Mouse (Mus musculus): Measurements from ENCODE around the gene Ankrd6. TPM values are rescaled to one million over a fixed set of nuclear protein-coding genes. Genes with fewer than 3 reads are reported as not detected.

Gene Ankrd6
- total RNA-seq, 2 experiments from 2014 or later, result 39.6 TPM

DNA sequence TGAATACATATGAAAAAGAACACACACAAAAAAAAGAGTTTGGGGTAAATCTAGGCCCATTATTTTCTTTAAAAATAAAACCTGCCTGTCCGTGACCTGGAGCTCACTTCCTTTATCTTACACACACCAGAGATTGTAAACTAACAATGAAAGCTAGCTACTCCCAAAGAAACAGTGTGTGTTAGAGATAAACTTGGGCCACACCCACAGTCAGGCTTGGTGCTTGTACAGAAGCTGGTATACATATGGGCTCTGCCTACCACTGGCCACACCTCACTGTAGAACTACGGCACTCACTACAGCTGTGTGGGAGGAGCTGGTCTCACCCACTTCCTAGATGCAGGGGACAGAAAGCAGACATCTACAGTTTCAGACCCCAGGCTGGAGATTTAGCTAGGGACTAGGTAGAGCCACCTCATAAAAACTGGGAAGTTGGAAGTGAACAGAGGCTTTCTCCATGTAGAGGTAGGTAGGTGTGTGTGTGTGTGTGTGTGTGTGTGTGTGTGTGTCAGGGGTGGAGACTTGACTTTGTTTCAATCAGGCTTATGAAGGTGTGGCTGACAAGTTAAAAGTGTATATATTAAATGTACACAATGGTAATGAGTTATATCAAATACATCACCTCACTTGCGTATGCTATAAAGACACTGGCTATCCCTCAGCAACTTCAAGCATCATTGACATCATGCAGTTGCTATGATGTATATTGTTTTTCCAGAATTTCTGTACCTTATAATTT, 41.2 kb downstream of the Ankrd6 start:
- DNase-seq (ENCODE audit: low spot score in 2 of 2), result no peak
- Histone ChIP-seq H3K4me3 (no peak overlapping the region), H3K27ac (no peak overlapping the region)
- no peak for TF ChIP-seq CTCF (conservative IDR thresholded peaks at IDR 0.05)

DNA sequence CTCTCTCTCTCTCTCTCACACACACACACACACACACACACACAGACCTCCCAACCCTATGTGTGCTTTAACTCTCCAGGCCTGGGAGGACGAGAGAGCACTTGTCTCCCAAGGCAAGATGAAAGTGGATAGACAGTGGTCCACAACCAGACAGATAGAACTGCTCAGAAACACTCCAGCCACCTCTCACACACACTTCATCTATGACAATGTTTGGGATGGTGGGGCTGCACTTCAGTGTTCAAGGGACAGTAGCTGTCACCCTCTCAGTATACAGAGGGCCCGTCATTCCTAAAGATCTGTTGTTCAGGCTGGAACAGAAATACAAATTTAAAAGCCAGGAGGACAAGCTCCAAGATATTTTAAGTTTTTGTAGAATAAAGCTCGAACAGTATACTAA, 43.0 kb downstream of the Ankrd6 start:
- no peak for DNase-seq (ENCODE audit: low spot score in 2 of 2)
- H3K4me3 ChIP-seq, result no peak overlapping the region
- no peak for TF ChIP-seq CTCF (conservative IDR thresholded peaks at IDR 0.05)
- no peak overlapping the region for H3K27ac ChIP-seq

DNA sequence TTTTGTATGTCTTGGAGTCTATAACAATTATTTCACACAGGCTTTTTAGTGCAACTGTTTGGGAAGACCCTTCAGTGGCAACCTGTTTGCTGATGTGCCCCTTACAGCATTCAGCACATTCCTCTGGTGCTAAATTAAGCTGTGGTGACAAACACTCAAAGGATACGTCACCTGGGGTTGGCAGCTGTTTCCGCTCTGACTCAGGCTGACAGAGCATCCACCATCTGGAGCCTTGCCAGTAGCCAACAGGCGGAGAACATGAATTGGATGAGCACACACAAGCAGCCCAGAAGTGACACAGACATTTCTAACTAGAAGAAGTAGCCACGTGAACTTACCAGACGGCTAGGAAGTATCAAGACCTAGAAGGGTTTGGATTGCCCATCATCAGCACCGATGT, 44.0 kb downstream of the Ankrd6 start:
- Histone ChIP-seq H3K27ac (no peak overlapping the region), H3K4me3 (no peak overlapping the region)
- TF ChIP-seq CTCF (conservative IDR thresholded peaks at IDR 0.05), result no peak
- peak; percentile 70 to 71 for DNase-seq (ENCODE audit: low spot score in 2 of 2)

DNA sequence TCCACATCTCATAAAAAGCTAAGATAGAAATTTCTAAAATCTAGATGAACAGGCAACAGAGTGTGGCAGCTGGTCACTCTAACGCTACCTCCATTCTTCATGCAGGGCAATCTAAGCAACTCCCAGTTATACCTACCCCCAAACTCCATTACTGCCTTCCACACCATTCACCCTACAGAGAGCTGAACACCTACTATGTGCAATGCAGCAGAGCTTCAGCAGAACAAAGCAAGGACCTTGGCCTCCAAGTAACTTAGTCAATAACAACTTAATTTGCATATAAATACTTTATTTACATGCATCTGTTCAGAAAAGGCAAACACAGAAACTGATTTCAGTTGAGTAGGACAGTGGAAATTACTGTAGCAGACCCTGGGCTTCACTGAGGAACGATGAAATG, 44.7 kb downstream of the Ankrd6 start:
- TF ChIP-seq CTCF (conservative IDR thresholded peaks at IDR 0.05), result no peak
- DNase-seq (ENCODE audit: low spot score in 2 of 2), result no peak
- Histone ChIP-seq H3K27ac (no peak overlapping the region), H3K4me3 (no peak overlapping the region)

DNA sequence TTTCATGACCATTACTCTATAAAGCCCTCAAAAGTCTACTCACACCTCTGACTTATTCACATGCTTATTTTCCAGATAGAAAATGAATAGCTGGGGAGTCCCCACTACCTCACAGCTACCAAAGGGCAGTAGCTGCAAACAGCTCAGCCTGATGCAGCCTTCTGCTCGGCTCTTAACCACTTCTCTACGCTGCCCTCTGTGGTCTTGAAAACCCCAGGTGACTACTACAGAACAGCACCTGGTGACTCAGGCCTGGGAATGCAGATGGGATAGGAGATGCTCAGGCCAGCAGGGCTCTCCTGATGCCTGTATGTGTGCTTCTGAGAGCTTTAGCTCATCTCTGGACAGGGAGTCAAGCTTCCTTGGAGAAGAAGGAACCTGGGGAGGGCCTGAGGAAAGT, 45.3 kb downstream of the Ankrd6 start:
- DNase-seq (ENCODE audit: low spot score in 2 of 2), result no peak
- Histone ChIP-seq H3K4me3 (no peak overlapping the region), H3K27ac (no peak overlapping the region)
- TF ChIP-seq CTCF (conservative IDR thresholded peaks at IDR 0.05), result no peak

DNA sequence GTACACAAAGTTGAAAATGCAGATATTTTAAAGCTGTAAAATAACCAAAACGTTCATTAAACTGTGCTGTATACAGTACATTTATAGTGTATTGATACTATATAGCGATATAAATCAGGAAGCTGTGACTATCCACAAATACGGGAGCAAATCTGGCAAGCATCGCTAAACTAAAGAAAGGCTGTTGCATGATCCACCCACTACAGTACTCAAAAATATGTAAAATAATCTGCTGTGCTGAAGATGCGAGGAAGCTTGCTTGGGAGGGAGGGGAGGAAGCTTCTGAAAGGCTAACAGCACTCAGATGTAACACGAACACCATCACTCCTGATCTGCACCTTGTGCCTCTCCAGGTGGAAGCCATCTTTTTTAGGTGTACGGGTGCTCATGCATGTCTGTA, 46.8 kb downstream of the Ankrd6 start:
- no peak for TF ChIP-seq CTCF (conservative IDR thresholded peaks at IDR 0.05)
- Histone ChIP-seq H3K4me3 (no peak overlapping the region), H3K27ac (peak overlapping the region; percentile 48; the same call in 1 of the 2 replicates)
- DNase-seq (ENCODE audit: low spot score in 2 of 2), result no peak

DNA sequence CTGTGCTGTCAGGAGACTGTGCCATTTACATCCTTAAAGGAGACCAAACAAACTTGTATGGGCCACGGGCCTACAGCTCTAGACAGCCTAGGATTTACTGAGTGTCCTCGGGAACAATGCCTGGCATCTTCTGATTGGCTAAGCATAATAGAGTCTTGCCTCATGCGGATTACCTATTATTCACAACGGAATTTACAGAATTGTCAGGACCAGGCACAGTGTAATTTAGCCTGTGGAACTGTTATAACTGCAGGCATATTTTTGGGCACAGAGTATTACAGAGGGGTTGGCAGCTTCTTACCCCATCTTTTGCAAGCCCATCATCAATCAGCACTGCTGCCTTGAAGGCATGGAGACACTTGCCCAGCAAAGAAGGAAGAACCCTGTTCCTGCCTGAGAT, 51.6 kb downstream of the Ankrd6 start:
- TF ChIP-seq CTCF (conservative IDR thresholded peaks at IDR 0.05), result no peak
- H3K27ac ChIP-seq, result no peak overlapping the region
- no peak overlapping the region for H3K4me3 ChIP-seq
- no peak for DNase-seq (ENCODE audit: low spot score in 2 of 2)

DNA sequence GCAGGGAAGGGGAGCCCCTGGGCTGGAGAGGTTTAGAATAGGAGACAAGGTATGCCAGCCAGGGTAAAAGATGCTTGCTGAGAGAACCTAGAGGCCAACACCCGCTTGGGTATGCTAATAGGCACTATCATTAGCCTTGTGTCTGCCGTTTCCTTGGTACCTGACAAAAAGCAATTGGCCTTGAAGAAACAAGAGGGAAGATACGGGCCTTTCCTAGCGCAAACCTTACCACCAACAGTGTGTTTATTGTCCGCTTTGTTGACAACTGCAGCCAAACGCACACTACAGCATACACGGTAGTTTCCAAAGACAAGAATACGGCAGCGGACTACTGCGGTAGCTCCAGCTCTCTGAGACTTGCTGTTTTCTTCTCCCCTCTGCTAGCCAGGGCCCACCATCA, 59.3 kb downstream of the Ankrd6 start:
- TF ChIP-seq CTCF (conservative IDR thresholded peaks at IDR 0.05), result no peak
- DNase-seq (ENCODE audit: low spot score in 2 of 2), result no peak
- peak overlapping the region; percentile 83 for H3K27ac ChIP-seq
- H3K4me3 ChIP-seq, result no peak overlapping the region

DNA sequence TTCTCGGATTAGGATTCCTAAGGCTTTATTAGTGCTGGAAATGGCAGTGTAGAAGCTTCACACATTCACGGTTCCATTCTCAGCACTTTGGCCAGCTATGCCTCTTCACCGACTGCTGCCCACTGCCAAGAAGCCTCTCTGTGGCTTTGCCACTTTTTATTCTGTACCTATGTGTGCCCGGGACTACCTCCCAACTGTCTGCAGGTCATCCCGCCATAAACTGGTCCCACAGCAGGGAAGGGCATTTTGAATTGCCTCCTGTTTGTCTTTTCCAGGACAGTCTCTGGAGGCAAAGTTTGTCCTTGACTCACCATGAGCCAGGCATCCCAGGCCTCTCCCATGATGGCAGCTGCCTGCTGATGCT, 59.9 kb downstream of the Ankrd6 start:
- DNase-seq (ENCODE audit: low spot score in 2 of 2), result no peak
- no peak overlapping the region for H3K4me3 ChIP-seq
- H3K27ac ChIP-seq, result peak overlapping the region; percentile 83
- no peak for TF ChIP-seq CTCF (conservative IDR thresholded peaks at IDR 0.05)

DNA sequence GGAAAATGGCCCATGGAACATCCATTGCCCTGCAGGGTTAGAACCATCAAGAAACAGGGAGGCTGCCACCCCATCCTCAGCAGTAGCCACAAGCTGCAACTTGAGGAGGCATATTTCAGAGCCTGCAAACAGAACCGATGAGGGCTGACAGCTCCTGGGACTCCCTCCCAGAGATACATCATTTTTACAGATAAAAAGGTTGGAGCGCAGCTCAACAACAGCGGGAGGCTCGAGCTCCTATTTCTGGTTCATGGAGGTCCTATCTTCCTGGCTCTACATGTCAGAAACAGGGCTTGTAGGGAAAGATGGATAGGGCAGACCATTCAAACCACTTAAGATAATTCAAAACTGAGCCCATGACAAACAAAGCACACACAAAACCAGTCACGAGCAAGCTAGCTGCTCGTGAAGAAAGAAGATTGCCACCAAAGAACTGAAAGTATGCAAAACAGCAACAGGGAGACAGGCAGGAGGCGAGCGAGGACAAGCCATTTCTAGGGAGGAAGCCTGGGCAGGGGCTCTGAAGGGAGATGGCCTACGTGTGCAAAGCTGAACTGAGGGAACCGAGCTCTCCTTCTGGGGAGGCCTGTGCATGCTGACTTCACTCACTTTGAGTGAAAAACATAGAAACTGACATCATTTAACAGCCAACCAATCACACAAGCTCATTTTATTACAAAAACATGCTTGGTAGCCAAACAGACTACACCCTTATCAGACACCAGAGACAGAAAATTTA, 60.5 kb downstream of the Ankrd6 start:
- no peak for DNase-seq (ENCODE audit: low spot score in 2 of 2)
- peak overlapping the region; percentile 83 for H3K27ac ChIP-seq

DNA sequence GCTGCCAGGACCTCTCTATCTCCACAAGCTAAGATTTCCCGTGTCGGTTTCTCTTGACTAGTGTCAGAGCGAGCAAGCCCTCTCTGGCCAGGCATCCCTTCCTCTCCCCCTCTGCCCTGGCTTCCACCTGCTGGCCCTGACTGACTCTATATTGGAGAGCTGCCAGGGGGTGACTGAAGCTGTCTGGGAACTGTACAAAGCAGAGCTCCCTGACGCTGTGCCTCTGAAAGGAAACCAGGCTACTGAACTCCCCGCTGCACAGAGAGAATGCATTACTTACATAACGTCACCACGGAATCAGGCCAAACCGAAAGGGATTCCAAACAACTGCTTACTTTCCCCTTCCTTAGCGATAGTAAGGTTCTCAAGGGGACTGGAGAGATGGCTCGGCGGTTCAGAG, 61.4 kb downstream of the Ankrd6 start:
- Histone ChIP-seq H3K4me3 (no peak overlapping the region; the same call in 1 of the 2 replicates), H3K27ac (peak overlapping the region; percentile 83)
- DNase-seq (ENCODE audit: low spot score in 2 of 2), result peak; percentile 32 to 44
- no peak for TF ChIP-seq CTCF (conservative IDR thresholded peaks at IDR 0.05)

More for the DNA sequence above, 60.5 kb downstream of the Ankrd6 start:
- H3K4me3 ChIP-seq, result no peak overlapping the region
- TF ChIP-seq CTCF (conservative IDR thresholded peaks at IDR 0.05), result no peak

DNA sequence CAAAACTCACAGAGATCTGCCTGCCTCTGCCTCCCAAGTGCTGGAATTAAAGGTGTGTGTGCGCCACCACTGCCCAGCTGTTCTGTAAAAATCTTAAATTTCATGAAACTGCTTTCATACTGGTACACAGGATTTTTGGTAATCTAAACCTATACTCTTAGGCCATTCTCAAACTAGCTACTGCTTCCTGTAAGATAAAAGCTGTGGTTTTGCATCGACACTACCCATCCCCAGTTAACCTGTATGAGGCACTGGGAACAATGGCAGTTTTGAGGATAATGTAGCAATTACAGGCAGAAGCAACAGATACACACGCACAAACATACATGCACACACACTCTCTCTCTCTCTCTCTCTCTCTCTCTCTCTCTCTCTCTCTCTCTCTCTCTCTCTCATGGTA, 64.2 kb downstream of the Ankrd6 start:
- Histone ChIP-seq H3K4me3 (no peak overlapping the region), H3K27ac (no peak overlapping the region)
- no peak for DNase-seq (ENCODE audit: low spot score in 2 of 2)
- TF ChIP-seq CTCF (conservative IDR thresholded peaks at IDR 0.05), result no peak

DNA sequence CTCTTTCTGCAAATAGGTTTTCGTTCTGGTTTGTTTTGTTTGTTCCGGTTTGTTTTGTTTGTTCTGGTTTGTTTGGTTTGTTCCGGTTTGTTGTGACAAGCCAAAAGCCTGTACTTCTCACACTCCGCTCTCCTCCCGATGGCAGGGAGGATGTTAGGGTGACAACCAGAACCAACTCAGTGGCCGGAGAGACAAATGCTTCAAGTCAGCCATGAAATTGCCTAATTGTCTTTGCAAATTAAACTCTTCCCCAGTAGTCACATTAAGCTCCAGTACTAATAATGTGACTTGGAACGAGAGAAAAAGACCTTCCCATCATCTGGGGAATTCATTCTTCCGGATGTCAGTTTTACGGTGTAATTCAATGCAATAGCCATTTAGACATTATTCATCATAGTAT, 66.0 kb downstream of the Ankrd6 start:
- no peak for TF ChIP-seq CTCF (conservative IDR thresholded peaks at IDR 0.05)
- DNase-seq (ENCODE audit: low spot score in 2 of 2), result no peak
- Histone ChIP-seq H3K27ac (no peak overlapping the region), H3K4me3 (no peak overlapping the region)

DNA sequence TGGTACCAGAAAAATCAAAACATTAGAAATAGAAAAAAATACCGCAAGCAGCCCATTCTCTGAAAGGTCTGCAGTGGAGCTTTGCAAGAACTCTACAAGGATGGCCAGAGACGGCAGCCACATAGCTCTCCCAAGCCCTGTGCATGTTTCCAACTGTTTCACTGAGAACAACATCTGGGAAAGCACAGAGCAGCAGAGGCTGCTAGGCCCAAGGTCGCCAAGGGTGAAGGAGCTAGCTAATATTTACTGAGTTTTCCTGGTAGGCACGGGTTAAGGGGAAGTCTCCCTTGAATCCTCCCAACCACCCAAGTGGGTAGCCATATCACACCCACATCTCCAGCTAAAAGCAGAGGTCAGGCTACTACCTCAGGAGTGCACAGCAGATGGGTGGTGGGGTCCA, 69.6 kb downstream of the Ankrd6 start:
- no peak overlapping the region for H3K4me3 ChIP-seq
- TF ChIP-seq CTCF (conservative IDR thresholded peaks at IDR 0.05), result no peak
- no peak for DNase-seq (ENCODE audit: low spot score in 2 of 2)
- no peak overlapping the region for H3K27ac ChIP-seq

All from layer of hippocampus, adult 2 months (tissue).